Mouse (Mus musculus) layer of hippocampus, postnatal 14 days (tissue): Measurements from ENCODE around the gene Aak1. TPM values are rescaled to one million over a fixed set of nuclear protein-coding genes. Genes with fewer than 3 reads are reported as not detected.

ENCODE experiments used
- DNase-seq, 2 experiments: peaks; one replicate each; pipeline ENCODE4 v3.0.0; 2021 to 2022; ENCODE audit warnings: low spot score in 2 of 2, mixed read lengths in 1 of 2
- total RNA-seq, 2 experiments: library from RNA; stranded (reverse); gene quantifications; 2 replicates each; pipeline ENCODE4 v1.2.3; 2021

The Aak1 gene
- total RNA-seq, 2 experiments from 2014 or later: 404 to 410 TPM

DNA sequence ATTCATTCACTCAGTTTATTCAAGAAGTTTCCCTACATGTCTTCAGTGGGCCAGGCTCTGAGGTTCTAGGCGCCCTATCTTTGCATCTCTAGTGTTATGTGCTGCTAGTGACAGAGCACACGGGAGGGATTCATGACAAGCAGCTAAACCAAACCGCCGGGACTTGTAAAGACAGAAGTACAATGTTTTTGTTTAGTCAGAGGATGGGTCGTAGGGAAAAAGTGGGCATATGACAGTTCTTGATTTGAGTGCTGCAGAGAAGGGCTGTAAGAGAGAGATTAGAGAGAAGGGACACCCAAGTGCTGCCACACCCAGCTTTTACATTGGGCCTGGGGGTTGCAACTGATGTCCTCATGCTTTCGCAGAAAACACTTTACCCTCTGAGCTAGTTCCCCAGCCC is 35.4 kb downstream of the Aak1 start:
- no peak for DNase-seq

DNA sequence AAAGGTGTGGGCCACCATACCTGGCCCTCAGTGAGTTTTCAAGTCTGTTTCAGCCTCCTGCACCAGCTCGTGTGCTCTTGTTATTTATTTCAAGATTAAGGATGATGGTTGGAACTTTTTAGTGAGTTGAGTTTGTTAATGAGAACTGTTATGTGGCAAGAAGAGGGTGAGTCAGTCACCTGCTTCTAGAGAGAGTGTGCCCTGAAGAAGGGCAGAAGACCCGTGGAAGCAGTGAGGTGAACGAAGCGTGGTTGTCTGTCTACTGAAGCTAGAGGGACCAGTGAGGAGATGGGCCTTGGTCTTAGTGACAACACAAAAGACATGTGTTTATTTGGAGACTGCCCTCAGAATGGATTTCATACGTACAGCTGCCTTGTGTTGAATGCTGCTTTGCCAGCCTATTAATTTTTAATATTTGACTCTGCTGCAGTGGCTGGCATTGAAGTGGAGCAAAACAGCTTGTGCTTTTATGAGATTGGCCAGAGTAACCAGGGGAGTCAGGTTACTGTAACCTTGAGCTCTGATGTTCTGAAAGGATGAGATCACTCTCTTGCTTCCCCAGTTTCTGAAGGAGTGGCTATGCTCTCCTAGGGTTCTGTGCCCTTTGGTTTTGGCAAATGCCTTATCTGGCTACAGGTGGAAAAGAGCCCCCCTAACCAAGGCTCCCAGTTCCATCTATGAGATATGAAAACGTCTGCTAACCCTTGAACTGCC is 36.7 kb downstream of the Aak1 start:
- no peak for DNase-seq

GRCm38 (mm10) chr6:86886803-86887202 is 37.5 kb downstream of the Aak1 start:
- DNase-seq: no peak

DNA sequence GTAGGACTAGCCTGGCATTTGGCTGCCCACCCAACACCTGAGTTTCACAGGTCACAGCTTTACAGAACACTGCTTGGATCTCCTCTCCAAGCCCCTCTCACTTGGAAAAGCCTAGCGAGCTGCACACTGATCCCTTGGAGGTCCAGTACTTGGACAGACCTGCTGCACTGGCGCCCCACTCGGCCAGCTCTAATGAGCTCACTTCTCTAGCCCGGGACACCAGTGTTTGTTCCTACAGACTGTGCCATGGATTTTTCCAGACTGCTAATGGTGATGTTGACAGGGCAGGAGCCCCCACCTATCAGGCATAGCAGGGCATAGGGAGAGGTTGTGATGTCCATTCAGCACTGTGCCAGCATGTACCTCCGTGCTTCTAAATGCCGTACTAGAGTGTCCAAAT is 48.2 kb downstream of the Aak1 start:
- no peak for DNase-seq

- DNase-seq: no peak
Measured at GRCm38 (mm10) chr6:86899053-86899452, 49.7 kb downstream of the Aak1 start.

- no peak for DNase-seq
Measured at GRCm38 (mm10) chr6:86899965-86900364, 50.6 kb downstream of the Aak1 start.

GRCm38 (mm10) chr6:86900546-86900945 is 51.2 kb downstream of the Aak1 start:
- no peak for DNase-seq

DNA sequence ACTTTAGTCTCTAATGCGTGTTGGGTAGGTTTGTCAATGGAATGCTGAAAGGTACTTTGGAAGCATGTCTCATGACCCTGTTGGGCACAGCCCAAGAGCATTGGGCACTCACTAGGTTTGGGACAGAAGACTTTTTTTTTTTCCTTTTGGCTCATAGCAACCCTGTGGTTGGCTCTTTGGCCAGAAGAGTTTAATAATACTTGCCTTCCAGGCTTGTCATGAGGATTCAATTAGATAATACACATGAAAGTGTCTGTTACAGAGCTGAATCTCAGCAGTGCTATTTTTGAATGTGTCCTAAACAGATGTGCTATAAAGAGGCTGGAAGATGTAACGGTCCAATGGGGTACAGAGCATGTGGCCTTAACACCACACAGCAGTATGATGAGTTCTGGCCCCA is 56.2 kb downstream of the Aak1 start:
- DNase-seq: no peak

- DNase-seq: no peak
Measured at GRCm38 (mm10) chr6:86907191-86907590, 57.9 kb downstream of the Aak1 start.

DNA sequence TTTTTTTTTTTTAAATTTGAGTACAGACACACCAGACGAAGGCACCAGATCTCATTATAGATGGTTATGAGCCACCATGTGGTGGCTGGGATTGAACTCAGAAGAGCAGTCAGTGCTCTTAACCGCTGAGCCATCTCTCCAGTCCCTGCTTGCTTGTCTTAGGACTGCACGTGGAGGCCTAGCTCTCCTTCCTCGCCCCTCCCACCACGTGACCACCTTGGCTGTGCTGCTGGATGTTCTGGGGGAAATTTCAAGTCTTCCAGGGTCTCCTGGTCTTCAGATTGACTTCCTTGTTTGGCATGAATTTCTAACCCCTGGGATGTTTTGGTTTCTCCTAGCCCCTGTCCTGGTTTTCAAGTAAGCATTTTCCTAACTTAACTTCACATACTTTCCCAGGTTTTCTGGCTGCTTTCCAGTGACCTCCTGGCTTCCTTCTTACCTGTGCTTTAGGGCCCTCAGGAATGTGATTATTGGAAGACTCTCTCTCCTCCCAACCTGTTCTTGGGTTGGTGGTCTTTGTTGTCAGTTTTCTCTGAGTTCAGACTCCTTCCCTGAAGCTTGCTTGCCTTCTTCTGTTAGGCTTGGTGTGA is 59.3 kb downstream of the Aak1 start:
- no peak for DNase-seq

GRCm38 (mm10) chr6:86909881-86910280 is 60.6 kb downstream of the Aak1 start:
- DNase-seq: no peak

DNA sequence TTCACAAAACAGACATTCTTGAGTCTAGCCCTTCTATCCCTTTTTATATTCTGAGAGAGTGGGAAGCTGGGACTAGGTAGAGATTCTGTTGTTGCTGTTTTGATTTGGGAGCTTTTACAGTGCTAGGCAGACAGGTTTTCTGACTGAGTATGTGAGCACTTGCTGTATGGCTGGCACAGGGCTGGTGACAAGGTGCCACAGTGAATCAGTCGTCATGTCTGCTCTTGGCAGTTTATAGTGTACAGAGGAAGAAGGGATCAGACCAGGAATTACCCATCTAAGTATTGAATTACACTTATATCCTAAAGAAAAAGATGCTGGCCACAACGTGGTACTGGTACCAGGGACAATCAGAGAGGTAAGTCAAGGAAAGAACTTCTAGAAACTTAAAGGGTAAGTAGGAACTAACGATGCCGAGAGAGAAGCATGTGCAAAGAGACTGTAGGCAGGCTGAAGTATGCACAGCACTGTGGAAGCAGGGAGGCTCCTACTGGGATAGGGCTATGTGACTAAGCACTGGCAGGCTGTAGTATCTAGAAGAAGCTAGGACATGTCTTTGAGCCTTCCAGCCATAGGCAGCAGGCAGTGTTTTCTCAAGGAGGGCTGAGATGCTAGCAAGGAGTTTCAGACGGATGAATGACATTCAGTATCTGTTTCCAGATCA is 67.0 kb downstream of the Aak1 start:
- DNase-seq: no peak

DNA sequence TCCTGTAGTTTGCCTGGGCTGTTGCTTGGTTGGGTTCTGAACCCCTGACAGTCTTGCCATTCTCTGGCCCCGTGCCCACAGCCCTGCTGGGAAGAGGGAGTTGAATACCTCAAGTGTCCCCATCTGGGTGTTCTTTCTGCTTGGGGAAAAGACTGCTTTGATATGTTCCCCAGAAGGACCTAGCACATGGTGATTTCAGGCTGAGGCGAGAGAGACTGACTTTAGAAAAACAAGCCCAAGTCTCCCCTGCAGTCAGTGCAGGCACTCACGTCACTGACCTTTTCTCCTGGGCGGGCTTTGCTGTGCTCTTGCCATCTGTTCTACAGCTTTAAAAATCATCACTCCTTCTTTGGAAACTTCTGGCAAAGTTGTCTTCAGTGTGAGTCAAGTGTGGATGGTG is 67.9 kb downstream of the Aak1 start:
- peak in 1 of 2 experiments; percentile 52 for DNase-seq

- DNase-seq: no peak
Measured at GRCm38 (mm10) chr6:86918058-86918835, 68.9 kb downstream of the Aak1 start.

DNA sequence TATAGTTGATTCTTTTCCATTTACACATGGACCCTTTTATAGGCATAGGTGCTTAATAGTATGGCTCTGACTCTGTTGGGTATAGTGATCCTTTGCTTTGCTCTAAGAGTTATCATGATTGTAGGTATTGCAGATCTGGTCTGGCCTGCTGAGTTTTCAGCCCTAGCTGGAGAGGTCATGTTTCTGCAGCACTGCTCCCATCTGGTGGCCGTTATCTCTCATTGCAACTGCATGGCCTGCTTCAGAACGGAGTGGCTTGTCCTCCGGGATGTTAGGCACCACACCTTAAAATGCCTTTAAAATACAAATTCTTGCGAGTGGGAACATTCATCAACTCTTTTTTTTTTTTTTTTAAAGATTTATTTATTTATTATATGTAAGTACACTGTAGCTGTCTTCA is 72.6 kb downstream of the Aak1 start:
- DNase-seq: peak in 1 of 2 experiments; percentile 54

DNA sequence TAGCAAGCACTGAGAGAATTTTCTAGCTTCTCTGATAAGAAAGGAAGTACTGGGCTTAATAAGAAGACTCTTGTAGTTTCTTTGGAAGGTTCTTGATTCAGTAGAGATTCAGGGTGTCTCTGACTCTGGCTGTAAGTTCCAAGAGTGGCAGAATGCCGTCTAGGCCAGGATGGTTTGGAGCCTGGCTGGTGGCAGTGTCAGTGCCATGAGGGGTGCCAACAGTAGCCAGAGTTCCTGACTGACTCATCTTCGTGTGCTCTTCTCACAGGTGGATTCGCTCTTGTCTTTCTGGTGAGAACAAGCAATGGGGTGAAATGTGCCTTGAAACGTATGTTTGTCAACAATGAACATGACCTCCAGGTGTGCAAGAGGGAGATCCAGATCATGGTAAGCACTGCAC is 75.4 kb downstream of the Aak1 start:
- no peak for DNase-seq

DNA sequence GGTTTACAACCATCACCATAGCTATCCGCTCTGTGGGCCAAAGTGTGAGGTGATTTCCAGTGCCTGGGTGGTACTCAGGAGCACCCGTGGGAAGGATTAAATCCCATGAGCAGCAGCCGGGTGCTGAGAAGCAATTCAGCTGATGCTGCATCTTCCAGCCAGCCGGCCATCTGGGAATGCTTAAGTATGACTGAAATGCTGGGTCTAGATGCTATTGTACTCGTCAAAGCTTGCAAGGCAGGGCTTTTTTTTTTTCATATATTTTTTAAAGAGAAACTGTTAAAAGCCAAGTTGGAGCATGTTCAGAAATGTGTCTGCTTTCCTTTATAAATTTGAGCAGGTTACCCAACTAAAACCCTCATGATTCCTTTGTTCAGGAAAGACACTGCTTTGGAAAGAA is 85.2 kb downstream of the Aak1 start:
- peak in 1 of 2 experiments; percentile 45 for DNase-seq

DNA sequence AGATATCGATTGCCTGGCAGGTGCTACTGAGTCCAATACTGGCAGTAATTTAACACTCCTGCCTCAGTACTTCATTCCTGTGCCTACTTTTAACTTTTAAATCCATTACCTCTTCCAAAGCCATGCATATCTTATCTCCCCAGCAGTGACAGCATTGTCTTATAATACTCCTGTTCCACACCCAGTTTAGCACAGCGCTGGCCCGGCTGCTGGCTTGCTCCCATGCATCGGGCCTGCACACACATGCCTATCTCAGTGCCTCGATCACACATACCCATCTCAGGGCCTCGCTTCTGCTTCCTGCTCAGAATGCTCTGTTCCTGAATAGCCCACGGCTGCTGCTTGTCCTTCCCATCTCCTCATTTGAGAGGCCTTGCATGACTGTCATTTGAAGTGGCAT is 90.5 kb downstream of the Aak1 start:
- no peak for DNase-seq

DNA sequence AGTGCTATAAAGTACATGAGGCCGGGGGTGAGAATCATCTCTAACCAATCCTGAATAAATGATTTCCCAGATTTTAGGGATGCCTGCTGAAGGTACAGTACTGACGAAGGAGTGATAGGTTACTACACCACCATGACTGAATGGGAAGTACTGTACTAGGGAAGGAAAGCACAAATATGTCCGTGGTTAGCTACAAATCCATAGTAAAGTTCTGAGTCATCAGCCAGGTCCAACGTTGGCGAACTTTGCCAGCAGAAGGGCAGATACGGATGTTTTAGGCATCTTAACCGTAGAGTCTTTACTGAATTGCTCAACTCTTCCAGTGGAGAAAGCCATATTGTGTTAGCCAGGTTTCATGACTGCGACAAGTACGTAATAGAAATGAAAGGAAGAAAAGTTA is 91.6 kb downstream of the Aak1 start:
- no peak for DNase-seq

DNA sequence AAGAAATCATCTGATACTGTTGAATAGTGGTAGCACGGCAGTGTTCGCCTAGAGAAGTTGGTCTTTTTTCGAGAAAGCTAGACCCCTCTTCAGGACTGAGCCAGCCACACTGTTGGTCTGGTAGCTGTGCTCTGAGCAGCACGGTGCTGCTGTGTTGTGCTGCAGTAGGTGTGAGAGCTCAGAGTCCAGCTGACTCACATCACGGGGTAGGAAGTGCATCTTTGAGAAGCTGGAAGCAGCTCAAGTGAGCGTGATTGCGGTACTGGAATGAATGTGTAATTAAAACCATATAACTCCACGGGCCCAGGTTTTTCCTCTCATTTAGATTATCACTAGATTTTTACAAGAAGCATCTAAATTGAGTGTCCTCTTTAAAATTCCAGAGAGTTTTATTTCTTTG is 97.8 kb downstream of the Aak1 start:
- DNase-seq: no peak

GRCm38 (mm10) chr6:86948746-86949145 is 99.4 kb downstream of the Aak1 start:
- DNase-seq: no peak

DNA sequence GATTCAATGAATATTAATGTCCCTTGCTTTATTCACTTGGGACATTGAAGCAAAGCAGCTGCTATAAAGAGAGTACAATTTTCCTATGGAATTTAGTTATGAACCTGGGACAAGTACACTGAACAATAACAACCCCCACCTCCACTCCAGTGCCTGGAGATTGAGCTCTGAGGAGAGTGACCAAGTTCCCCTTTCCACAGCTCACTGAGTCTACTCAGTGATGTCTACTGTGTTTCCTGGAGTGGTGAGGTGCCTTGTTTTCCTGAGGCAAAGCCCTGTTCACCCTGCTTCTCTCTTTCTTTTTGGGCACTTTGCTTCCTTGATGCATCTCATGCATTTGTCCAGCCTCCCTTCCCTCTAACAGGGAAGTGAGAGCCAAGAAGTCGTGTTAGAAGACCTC is 100.8 kb downstream of the Aak1 start:
- DNase-seq: no peak
